Mouse (Mus musculus) mouse trophoblast stem cell (cell line): Measurements from ENCODE around the gene Cldnd1.

ENCODE experiments used
- in situ Hi-C, 2 experiments: fragments of 300-500 bp; cut with MseI, MboI; formaldehyde crosslinking; loops; 2 replicates in 1 of 2; 3 replicates in 1 of 2; pipeline ENCODE4 v1.15.1; 2025

Gene Cldnd1

GRCm38 (mm10) chr16:58727477-58728131 is at the start of gene Cldnd1:
Gene Cldnd1 (plus strand): TSS chr16:58727910.
- in situ Hi-C loops, result no loop called here

DNA sequence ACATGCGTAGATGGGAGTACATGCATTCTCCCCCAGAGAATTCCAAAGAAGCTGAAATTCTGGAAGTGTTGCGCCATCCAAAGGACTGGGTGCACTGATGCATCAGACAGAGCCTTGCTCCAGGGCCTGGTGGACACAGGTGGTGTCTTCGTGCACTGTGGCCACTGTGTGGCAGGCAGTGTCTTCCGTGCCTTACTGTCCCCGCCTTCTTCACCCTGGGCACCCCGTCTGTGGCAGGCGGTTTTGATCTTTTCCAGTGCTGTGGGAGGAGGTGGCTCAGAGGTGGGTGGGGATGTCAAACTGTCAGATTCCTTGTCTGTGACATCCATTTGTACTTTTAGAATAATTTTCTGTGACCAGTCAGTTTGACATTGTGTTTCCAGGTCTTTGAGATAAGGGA is 49.0 kb upstream of the Cldnd1 start:
- in situ Hi-C loops, result no loop called here

DNA sequence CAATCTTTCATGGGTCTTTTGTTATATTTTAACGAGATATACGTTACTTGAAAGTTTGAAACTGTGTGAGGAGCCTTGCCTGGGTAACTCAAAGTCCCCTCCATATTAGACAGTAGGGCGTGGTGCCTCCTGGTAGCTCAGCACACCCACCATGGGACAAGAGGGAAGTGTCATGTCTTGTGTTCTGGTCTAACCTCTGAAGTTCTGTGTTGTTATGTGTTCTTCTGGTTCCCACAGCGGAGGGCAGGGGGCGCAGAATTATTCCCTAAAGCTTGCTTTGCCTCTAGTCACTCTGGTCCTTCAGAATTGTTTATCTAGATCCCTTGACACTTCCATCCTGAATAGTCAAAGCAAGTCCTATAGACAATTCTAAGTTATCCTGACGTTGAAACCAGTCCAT is 45.7 kb upstream of the Cldnd1 start:
- in situ Hi-C loops, result no loop called here

DNA sequence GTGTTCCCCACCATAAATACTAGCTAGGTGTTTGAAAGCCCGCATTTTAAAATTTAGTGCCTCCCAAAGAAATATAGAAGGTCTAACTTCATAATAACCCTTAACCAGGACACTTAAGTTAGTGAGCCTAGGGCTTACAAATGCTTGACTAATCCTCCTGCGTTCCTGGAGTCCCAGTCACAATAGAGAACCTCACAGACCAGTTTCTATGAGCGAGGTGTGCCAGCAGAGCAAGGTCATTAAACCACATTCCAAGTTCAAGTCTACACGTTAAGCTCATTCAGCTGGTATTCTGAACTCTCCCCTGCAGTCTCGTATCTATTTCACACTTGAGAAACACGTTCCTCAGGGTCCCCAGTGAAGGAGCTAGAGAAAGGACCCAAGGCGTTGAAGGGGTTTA is 44.8 kb upstream of the Cldnd1 start:
- in situ Hi-C loops, result no loop called here

DNA sequence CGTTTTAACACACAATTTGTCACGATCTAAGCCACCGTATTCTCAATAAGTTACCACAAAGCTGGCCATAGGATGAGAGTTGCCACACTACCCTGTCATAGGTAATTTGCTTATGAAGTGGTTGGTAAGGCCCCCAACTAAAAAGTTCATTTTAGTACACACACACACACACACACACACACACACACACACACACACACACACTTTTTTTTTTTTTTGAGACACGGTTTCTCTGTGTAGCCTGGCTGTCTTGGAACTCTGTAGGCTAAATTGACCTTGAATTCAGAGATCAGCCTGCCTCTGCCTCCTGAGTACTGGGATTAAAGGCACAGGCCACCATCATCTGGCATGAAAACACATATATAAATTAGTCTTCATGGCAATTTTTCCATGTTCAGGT is 43.8 kb upstream of the Cldnd1 start:
- in situ Hi-C loops, result no loop called here

DNA sequence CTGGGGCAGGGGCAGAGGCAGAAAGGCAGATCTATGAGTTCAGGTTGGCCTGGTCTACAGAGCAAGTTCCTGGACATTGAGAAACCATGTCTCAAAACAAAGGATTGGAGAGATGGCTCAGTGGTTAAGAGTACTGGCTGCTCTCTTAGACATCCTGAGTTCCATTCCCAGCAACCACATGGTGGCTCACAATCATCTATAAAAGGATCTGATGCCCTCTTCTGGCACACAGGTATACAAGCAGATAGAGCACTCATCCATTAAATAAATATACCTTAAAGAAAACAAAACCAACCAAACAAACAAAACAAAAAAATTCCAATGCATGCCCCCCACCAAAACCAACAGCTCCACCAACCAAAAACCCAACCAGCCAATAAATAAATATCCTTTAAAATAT is 43.2 kb upstream of the Cldnd1 start:
- in situ Hi-C loops, result no loop called here

- in situ Hi-C loops, result no loop called here
These were observed 41.9 kb upstream of the Cldnd1 start for GRCm38 (mm10) chr16:58685548-58686537.

DNA sequence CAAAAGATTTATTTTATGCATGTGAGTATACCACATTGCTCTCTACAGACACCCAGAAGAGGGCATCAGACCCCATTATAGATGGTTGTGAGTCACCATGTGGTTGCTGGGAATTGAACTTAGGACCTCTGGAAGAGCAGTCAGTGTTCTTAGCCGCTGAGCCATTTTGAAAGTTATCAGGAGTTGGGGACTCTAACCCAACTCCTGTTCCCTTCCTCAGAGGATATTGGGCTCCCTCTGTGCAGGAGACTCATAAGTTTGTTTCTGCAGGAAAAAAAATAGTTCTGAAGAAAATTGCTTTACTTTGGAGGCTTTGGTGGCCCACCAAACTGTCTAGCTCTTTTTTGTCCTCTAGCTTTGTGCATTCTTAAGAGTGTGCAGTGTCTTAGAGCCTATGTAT is 39.2 kb upstream of the Cldnd1 start:
- in situ Hi-C loops, result no loop called here

GRCm38 (mm10) chr16:58689555-58690169 is 38.0 kb upstream of the Cldnd1 start:
- in situ Hi-C loops, result no loop called here

- in situ Hi-C loops, result no loop called here
These were observed 37.4 kb upstream of the Cldnd1 start for GRCm38 (mm10) chr16:58690322-58690732.

GRCm38 (mm10) chr16:58694091-58694490 is 33.6 kb upstream of the Cldnd1 start:
- in situ Hi-C loops, result no loop called here

GRCm38 (mm10) chr16:58696796-58697195 is 30.9 kb upstream of the Cldnd1 start:
- in situ Hi-C loops, result no loop called here

DNA sequence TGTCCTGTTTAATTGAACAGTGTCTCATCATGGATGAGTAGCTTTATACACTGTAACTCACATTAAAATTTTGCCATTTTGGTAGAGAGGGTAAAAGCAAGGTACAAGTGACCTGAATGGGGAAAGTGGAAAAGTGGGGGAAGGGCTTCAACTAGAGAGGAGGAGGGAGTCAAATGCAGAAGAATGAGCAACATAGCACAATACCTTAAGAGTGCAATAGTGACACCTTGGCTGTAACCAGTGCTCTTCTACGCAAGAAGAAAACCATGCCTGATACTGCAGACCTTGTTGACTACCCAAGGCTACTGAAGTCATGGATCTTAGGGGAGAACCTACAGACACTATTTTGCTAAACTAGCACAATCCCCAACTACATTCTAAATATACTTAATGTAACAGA is 30.4 kb upstream of the Cldnd1 start:
- in situ Hi-C loops, result no loop called here

- in situ Hi-C loops, result no loop called here
These were observed 27.5 kb upstream of the Cldnd1 start for GRCm38 (mm10) chr16:58700174-58700573.

GRCm38 (mm10) chr16:58700816-58701424 is 26.8 kb upstream of the Cldnd1 start:
- in situ Hi-C loops, result no loop called here

GRCm38 (mm10) chr16:58701779-58702178 is 25.9 kb upstream of the Cldnd1 start:
- in situ Hi-C loops, result no loop called here

DNA sequence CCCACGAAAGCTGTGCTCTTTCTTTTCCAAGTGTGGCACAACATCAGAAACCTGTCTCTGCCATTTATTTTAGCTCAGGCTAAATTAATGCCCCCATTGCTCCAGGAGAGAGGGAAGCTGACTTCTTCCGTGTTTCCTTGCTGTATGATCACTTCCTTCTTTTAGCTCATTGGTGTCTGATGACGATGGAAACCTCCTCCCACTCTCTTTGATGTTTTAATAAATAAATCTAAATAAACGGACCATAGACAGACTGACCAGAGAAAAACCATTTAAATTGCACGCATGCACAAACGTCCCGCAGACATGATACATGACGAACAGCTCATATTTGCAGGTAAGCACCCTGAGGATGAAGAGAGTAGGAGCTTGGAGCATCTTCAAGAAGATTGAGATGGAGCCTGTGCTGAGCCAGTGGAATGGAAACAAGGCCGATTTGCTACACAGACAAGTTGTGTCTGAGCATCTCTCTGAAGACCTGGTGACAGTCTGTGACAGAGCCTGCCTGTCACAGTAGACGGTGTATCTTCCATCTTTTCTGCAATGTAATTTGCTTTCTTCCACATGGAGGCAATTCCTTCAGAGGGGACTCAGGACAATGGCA is 25.3 kb upstream of the Cldnd1 start:
- in situ Hi-C loops, result no loop called here

DNA sequence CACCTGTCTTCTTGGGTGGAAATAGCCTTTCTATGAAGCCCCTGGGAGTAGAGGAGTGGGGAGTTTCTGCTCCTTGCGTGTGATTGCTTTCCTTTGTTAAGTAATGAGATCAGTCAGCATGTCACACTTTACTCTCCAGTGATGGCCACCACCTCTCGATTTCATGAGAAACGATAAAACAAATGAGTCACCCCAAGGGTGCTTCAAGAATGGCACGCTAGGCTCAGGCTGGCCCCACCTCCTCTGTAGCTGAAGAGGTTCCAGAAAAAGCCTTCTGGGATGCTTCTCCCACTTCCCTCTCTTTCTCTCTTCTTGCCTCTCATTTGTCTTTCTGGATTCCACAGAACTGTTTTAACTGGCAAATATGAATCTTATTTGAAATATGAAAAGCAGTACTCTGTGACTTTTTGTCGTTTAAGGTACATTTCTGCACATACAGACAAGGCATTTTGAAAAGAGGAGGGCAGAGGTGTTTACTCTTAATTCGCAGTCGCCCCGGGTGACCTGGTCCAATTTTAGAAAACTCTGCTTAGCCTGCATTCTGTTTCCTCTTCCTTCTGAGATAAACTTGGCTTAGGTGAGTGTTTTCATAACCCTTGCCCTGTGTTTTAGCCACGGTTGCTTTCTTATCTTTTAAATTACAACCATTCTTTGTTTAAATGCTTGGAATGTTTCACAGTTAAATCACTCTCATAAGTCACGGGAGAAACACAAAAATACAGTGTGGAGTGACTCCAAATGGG is 24.2 kb upstream of the Cldnd1 start:
- in situ Hi-C loops, result no loop called here

DNA sequence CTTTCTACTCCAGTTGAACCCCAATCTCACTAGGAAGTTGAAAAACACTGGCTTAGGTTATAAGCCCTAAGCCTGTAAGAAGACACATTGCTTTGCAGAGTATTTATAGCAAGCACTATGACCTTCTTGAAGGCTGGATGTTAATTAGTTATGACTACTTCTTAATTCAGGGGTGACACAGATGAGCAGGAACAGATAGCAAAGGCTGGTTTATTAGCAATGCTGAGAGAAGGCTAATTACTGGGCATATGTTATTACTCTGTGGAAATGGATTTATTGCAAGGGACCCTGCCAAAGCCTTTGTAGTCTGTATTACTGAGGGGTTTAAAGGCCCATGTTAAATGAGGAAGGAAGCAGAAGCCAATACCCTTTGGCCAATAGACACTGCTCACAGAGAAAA is 22.7 kb upstream of the Cldnd1 start:
- in situ Hi-C loops, result no loop called here

- in situ Hi-C loops, result no loop called here
These were observed 20.3 kb upstream of the Cldnd1 start for GRCm38 (mm10) chr16:58707276-58707905.
